Mouse (Mus musculus): ENCODE measurements around the gene 9230102O04Rik. TPM values are rescaled to one million over a fixed set of nuclear protein-coding genes. Genes with fewer than 3 reads are reported as not detected.

The 9230102O04Rik gene
- total and polyA plus RNA-seq, 3 experiments = 0.17 TPM; not detected in 2

- Histone ChIP-seq H3K9me3 (replicated peaks; ENCODE audit: low read length) (no peaks in the 10 kb centered on the region), H3K27me3 (replicated peaks) (no peaks in the 10 kb centered on the region), H3K27ac (ENCODE audit: insufficient read depth, low read depth) (no peak overlapping the region), H3K79me2 (replicated peaks; ENCODE audit: control insufficient read depth, extremely low read depth, insufficient read depth, poor library complexity, severe bottlenecking) (no peaks in the 10 kb centered on the region), H3K4me3 (replicated peaks in 1 of 3; ENCODE audit: low read depth in 2 of 3, low read length in 2 of 3, poor library complexity in 1 of 3) (no peak overlapping the region), H3K4me1 (ENCODE audit: control insufficient read depth in 1 of 2, insufficient read depth in 2 of 2) (peaks cover 0 to 3% of the 10 kb centered on the region in 2 experiments; a peak in 1 of 4 replicates), H3K9ac (ENCODE audit: insufficient read depth, low read depth) (no peak overlapping the region), H3K4me2 (ENCODE audit: insufficient read depth, low read depth, poor library complexity, severe bottlenecking) (no peak overlapping the region), H3K36me3 (replicated peaks in 1 of 2; ENCODE audit: control insufficient read depth in 1 of 2, insufficient read depth in 1 of 2, low read length in 1 of 2) (no peaks in the 10 kb centered on the region)
- dilution Hi-C loops (cut with MboI; ENCODE audit: extremely low pct_ligation_motif_present, extremely low pct_unique_long_range_greater_than_20kb, low sequenced_read_pairs) = no loop called here
- DNase-seq (ENCODE audit: extremely low read depth) = no peak
- in situ Hi-C loops (cut with MboI; ENCODE audit: low pct_ligation_motif_present, low pct_unique_long_range_greater_than_20kb, low sequenced_read_pairs) = no loop called here
- TF ChIP-seq JUN (IDR thresholded peaks at IDR 0.05; ENCODE audit: insufficient read depth, low read depth, low read length) = no peak
- no peak for TF ChIP-seq TBP (conservative IDR thresholded peaks at IDR 0.05; ENCODE audit: low read depth, low read length)
- no peak for TF ChIP-seq JUND (conservative IDR thresholded peaks at IDR 0.05; ENCODE audit: low read depth, low read length)
- TF ChIP-seq GABPA (IDR thresholded peaks at IDR 0.05; ENCODE audit: insufficient replicate concordance, low read depth, low read length) = no peak
- no peak for TF ChIP-seq MAFK (IDR thresholded peaks at IDR 0.05; ENCODE audit: insufficient replicate concordance, low read length)
- TF ChIP-seq CHD2 (IDR thresholded peaks at IDR 0.05; ENCODE audit: low read length) = no peak
- TF ChIP-seq SMC3 (IDR thresholded peaks at IDR 0.05; ENCODE audit: low read depth, low read length) = no peak
- no peak for TF ChIP-seq CHD1 (IDR thresholded peaks at IDR 0.05; ENCODE audit: low read depth, low read length)
Measured at GRCm38 (mm10) chr2:9852851-9853576, 36.3 kb downstream of the 9230102O04Rik start.

GRCm38 (mm10) chr2:9835195-9835594 lies 54.1 kb downstream of the 9230102O04Rik start:
- no peak for DNase-seq (ENCODE audit: extremely low read depth)
- peaks cover 0 to 7% of the 10 kb centered on the region in 2 experiments; a peak in 2 of 4 replicates for H3K4me1 ChIP-seq (ENCODE audit: control insufficient read depth in 1 of 2, insufficient read depth in 2 of 2)
- H3K27ac ChIP-seq (ENCODE audit: insufficient read depth, low read depth) = no peak overlapping the region
- H3K79me2 ChIP-seq (replicated peaks; ENCODE audit: control insufficient read depth, extremely low read depth, insufficient read depth, poor library complexity, severe bottlenecking) = no peaks in the 10 kb centered on the region
- H3K9ac ChIP-seq (ENCODE audit: insufficient read depth, low read depth) = no peak overlapping the region
- H3K4me3 ChIP-seq (replicated peaks in 1 of 3; ENCODE audit: low read depth in 2 of 3, low read length in 2 of 3, poor library complexity in 1 of 3) = no peak overlapping the region
- in situ Hi-C loops (cut with MboI; ENCODE audit: low pct_ligation_motif_present, low pct_unique_long_range_greater_than_20kb, low sequenced_read_pairs) = no loop called here
- TF ChIP-seq CHD1 (IDR thresholded peaks at IDR 0.05; ENCODE audit: low read depth, low read length) = no peak
- TF ChIP-seq POLR2AphosphoS2 (IDR thresholded peaks at IDR 0.05; ENCODE audit: low read depth, low read length) = no peak
- no peak for TF ChIP-seq GABPA (IDR thresholded peaks at IDR 0.05; ENCODE audit: insufficient replicate concordance, low read depth, low read length)
- TF ChIP-seq UBTF (IDR thresholded peaks at IDR 0.05; ENCODE audit: low read depth, low read length) = no peak
- no peak for TF ChIP-seq MAX (IDR thresholded peaks at IDR 0.05; ENCODE audit: low read length)
- TF ChIP-seq JUN (IDR thresholded peaks at IDR 0.05; ENCODE audit: insufficient read depth, low read depth, low read length) = no peak
- no peak for TF ChIP-seq RCOR1 (conservative IDR thresholded peaks at IDR 0.05; ENCODE audit: low read depth, low read length)
- TF ChIP-seq CHD2 (IDR thresholded peaks at IDR 0.05; ENCODE audit: low read length) = no peak
- TF ChIP-seq MAZ (IDR thresholded peaks at IDR 0.05; ENCODE audit: low read depth, low read length) = no peak
- no peak for TF ChIP-seq MEF2A (IDR thresholded peaks at IDR 0.05; ENCODE audit: borderline replicate concordance, low read depth, low read length)
- TF ChIP-seq ZC3H11A (IDR thresholded peaks at IDR 0.05; ENCODE audit: low read depth, low read length) = no peak
- TF ChIP-seq USF1 (IDR thresholded peaks at IDR 0.05; ENCODE audit: low read depth, low read length) = no peak
- no peak for TF ChIP-seq KAT2A (IDR thresholded peaks at IDR 0.05; ENCODE audit: insufficient replicate concordance, low read length)
- no peak for TF ChIP-seq IRF4 (IDR thresholded peaks at IDR 0.05; ENCODE audit: low read depth, low read length)
- TF ChIP-seq ETS1 (conservative IDR thresholded peaks at IDR 0.05; ENCODE audit: low read depth, low read length) = no peak
- H3K27me3 ChIP-seq (replicated peaks) = no peaks in the 10 kb centered on the region
- H3K36me3 ChIP-seq (replicated peaks in 1 of 2; ENCODE audit: control insufficient read depth in 1 of 2, insufficient read depth in 1 of 2, low read length in 1 of 2) = no peaks in the 10 kb centered on the region
- H3K9me3 ChIP-seq (replicated peaks; ENCODE audit: low read length) = no peaks in the 10 kb centered on the region
- H3K4me2 ChIP-seq (ENCODE audit: insufficient read depth, low read depth, poor library complexity, severe bottlenecking) = no peak overlapping the region
- dilution Hi-C loops (cut with MboI; ENCODE audit: extremely low pct_ligation_motif_present, extremely low pct_unique_long_range_greater_than_20kb, low sequenced_read_pairs) = no loop called here
